Mouse (Mus musculus) embryonic facial prominence, embryonic 11.5 days (tissue): ENCODE measurements around the gene Ccdc28b. TPM values are rescaled to one million over a fixed set of nuclear protein-coding genes. Genes with fewer than 3 reads are reported as not detected.

ENCODE experiments used
- ATAC-seq: fragments of 200-750 bp; cut with Nextera tagmentation; replicated peaks from 2 replicates; pipeline ENCODE4 v1.8.0; 2017; ENCODE audit warnings: low read depth; ENCODE audit not compliant: insufficient number of reproducible peaks, low FRiP score, low TSS enrichment
- DNase-seq: peaks from one replicate; pipeline ENCODE4 v3.0.0-alpha.2; 2015; ENCODE audit warnings: low spot score
- H3K27ac ChIP-seq: fragments of 300-500 bp; sonication (generic); replicated peaks from 2 replicates; pipeline ENCODE4 v1.5.1; 2014; ENCODE audit warnings: mild to moderate bottlenecking, low read depth, low read length, control low read depth
- H3K27me3 ChIP-seq: fragments of 300-500 bp; sonication (generic); 2 replicates; pipeline ENCODE4 v1.6.1; 2014; ENCODE audit warnings: mild to moderate bottlenecking, low read length, moderate library complexity, mixed read lengths; ENCODE audit not compliant: control insufficient read depth, insufficient read depth
- H3K36me3 ChIP-seq: fragments of 300-500 bp; sonication (generic); replicated peaks from 2 replicates; pipeline ENCODE4 v1.6.1; 2014; ENCODE audit warnings: low read depth, mild to moderate bottlenecking, low read length, moderate library complexity, mixed read lengths; ENCODE audit not compliant: control insufficient read depth, insufficient read depth
- H3K4me1 ChIP-seq: fragments of 300-500 bp; sonication (generic); 2 replicates; pipeline ENCODE4 v1.6.1; 2014; ENCODE audit warnings: low read length, mixed read lengths; ENCODE audit not compliant: control insufficient read depth, insufficient read depth
- H3K4me2 ChIP-seq: fragments of 300-500 bp; sonication (generic); 2 replicates; pipeline ENCODE4 v1.6.1; 2014; ENCODE audit warnings: low read depth, mild to moderate bottlenecking, control low read depth, low read length, moderate library complexity
- H3K4me3 ChIP-seq: fragments of 300-500 bp; sonication (generic); 2 replicates; pipeline ENCODE4 v1.5.1; 2014; ENCODE audit warnings: low read depth, low read length, control low read depth
- H3K9ac ChIP-seq: fragments of 300-500 bp; sonication (generic); replicated peaks from 2 replicates; pipeline ENCODE4 v1.6.1; 2014; ENCODE audit warnings: mild to moderate bottlenecking, control low read depth, low read length
- H3K9me3 ChIP-seq: fragments of 300-500 bp; sonication (generic); replicated peaks from 2 replicates; pipeline ENCODE4 v1.6.1; 2016; ENCODE audit warnings: mild to moderate bottlenecking, low read length, inconsistent platforms, mixed read lengths; ENCODE audit not compliant: control insufficient read depth
- WGBS: fragments of 180-500 bp; shearing (Covaris S2); extraction: QIAGEN DNeasy Blood & Tissue Kit; methylation state at CpG from one replicate; pipeline ENCODE4 v1.1.7; 2014; 5-methylcytosine and 5-hydroxymethylcytosine counted together
- polyA plus RNA-seq: library from polyadenylated mRNA; unstranded; fragments of >200 nt; fragmentation: Nextera tagmentation; extraction: Ambion mirVana; gene quantifications from 2 replicates; pipeline ENCODE4 v1.2.1, GENCODE M21; 2014

Gene Ccdc28b
- 55.8 and 58.8 TPM in 2 replicates for polyA plus RNA-seq

DNA sequence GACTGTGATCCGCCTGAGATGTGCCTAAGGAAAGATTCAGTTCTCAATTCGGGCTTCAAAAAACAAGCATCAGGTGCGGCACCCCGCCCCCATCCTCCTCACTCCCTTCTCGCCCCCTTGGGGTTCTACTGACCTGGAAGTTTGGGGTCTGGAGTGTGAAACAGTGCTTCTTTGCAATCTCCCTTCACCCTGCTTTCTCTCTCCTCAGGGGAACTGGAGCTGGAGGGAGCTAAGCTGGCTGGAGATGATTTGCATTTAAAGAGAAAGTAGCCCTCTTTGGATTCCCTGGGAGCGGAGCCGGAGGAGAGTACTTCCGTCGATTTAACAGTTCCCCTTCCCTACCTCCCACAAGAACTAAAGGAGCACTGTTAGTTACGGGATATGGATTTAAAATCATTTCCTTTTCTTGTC is at the start of gene Ccdc28b:
Gene Ccdc28b (minus strand): TSS at position 267 of the 411 bp plus-strand sequence.
- H3K27me3 ChIP-seq = no peaks in the 10 kb centered on the region
- H3K9ac ChIP-seq = peak within 1 kb of the TSS; percentile 81
- ATAC-seq (no peak), DNase-seq (peak; percentile 69)
- peaks cover 11% of the 10 kb centered on the region for H3K36me3 ChIP-seq
- peak within 1 kb of the TSS; percentile 71 for H3K27ac ChIP-seq
- peaks cover 4% of the 10 kb centered on the region; the same call in 1 of the 2 replicates for H3K4me1 ChIP-seq
- 1% methylated on average over 10 of the region's 10 CpGs for WGBS
- H3K4me2 ChIP-seq = peak within 1 kb of the TSS; percentile 73
- H3K9me3 ChIP-seq = no peaks in the 10 kb centered on the region
- peak within 1 kb of the TSS; percentile 61 for H3K4me3 ChIP-seq

DNA sequence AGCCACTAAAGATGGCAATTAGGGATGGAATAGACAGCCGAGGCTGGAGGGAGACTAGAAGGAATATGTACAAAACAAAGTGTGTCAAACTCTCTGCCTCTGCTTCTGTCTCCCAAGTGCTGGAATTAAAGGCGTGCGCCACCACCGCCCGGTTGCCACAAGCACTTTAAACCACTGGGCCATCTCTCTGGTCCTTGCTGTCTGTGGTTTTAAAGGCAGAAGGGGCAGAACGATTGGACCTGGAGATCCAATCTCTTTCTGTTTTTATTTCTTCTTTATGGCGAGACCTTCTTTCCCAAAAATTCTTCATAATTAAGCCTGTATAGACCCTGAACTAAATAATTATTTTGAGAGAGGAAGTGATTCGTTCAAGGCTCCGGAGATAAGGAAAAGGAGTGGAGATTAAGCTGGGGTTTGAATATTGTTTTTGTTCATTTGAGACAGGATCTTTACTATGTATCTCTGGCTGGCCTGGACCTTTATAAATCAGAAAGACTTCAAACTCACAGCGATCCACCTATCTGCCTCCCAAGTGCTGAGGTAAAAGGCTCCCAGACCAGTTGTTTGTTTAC is 49.2 kb upstream of the Ccdc28b start:
- H3K9ac ChIP-seq = 0 out of 2 replicates have a peak overlapping the region, but pooled peaks have one; percentile 8
- DNase-seq (no peak), ATAC-seq (no peak)
- no peaks in the 10 kb centered on the region; the same call in 1 of the 2 replicates for H3K36me3 ChIP-seq
- 8% methylated on average over 10 of the region's 10 CpGs for WGBS
- no peak overlapping the region for H3K27ac ChIP-seq
- H3K4me1 ChIP-seq = no peaks in the 10 kb centered on the region
- no peaks in the 10 kb centered on the region for H3K27me3 ChIP-seq
- peak overlapping the region; percentile 83 for H3K4me2 ChIP-seq
- H3K9me3 ChIP-seq = no peaks in the 10 kb centered on the region
- H3K4me3 ChIP-seq = peak overlapping the region; percentile 92

GRCm38 (mm10) chr4:129672083-129672877 is 48.5 kb upstream of the Ccdc28b start, which contains the start of gene Kpna6:
Gene Kpna6, minus strand, starts transcription at chr4:129672767.
- peak within 1 kb of the TSS; percentile 84 for H3K27ac ChIP-seq
- H3K4me1 ChIP-seq = no peaks in the 10 kb centered on the region
- H3K9me3 ChIP-seq = no peaks in the 10 kb centered on the region
- peak within 1 kb of the TSS; percentile 94 for H3K9ac ChIP-seq
- peak; percentile 87 for ATAC-seq
- peak; percentile 94 for DNase-seq
- peak within 1 kb of the TSS; percentile 92 for H3K4me3 ChIP-seq
- H3K4me2 ChIP-seq = peak within 1 kb of the TSS; percentile 83
- under 1% methylated on average over 65 of the region's 65 CpGs for WGBS
- H3K36me3 ChIP-seq = no peaks in the 10 kb centered on the region; the same call in 1 of the 2 replicates
- no peaks in the 10 kb centered on the region for H3K27me3 ChIP-seq

GRCm38 (mm10) chr4:129671491-129672082 is 47.8 kb upstream of the Ccdc28b start:
- Histone ChIP-seq H3K27ac (peak overlapping the region; percentile 84), H3K27me3 (no peaks in the 10 kb centered on the region), H3K36me3 (no peaks in the 10 kb centered on the region; the same call in 1 of the 2 replicates), H3K4me1 (no peaks in the 10 kb centered on the region), H3K9me3 (no peaks in the 10 kb centered on the region), H3K4me2 (peak overlapping the region; percentile 83), H3K4me3 (peak overlapping the region; percentile 92), H3K9ac (peak overlapping the region; percentile 94)
- WGBS = 8% methylated on average over 12 of the region's 12 CpGs
- DNase-seq (peak; percentile 84), ATAC-seq (no peak)

GRCm38 (mm10) chr4:129662255-129662813 is 38.6 kb upstream of the Ccdc28b start:
- H3K36me3 ChIP-seq = no peaks in the 10 kb centered on the region; the same call in 1 of the 2 replicates
- no peak overlapping the region for H3K9ac ChIP-seq
- H3K4me2 ChIP-seq = no peak overlapping the region
- WGBS = 81% methylated on average over 3 of the region's 3 CpGs
- H3K9me3 ChIP-seq = no peaks in the 10 kb centered on the region
- H3K27ac ChIP-seq = no peak overlapping the region
- DNase-seq = no peak
- no peaks in the 10 kb centered on the region for H3K27me3 ChIP-seq
- no peak overlapping the region for H3K4me3 ChIP-seq
- no peaks in the 10 kb centered on the region for H3K4me1 ChIP-seq
- ATAC-seq = no peak

- Histone ChIP-seq H3K9me3 (no peaks in the 10 kb centered on the region), H3K9ac (no peak overlapping the region), H3K36me3 (no peaks in the 10 kb centered on the region; the same call in none of the 2 replicates), H3K27ac (no peak overlapping the region), H3K27me3 (no peaks in the 10 kb centered on the region), H3K4me2 (no peak overlapping the region), H3K4me1 (no peaks in the 10 kb centered on the region), H3K4me3 (no peak overlapping the region)
- ATAC-seq = no peak
- WGBS = 98% methylated on average over 3 of the region's 3 CpGs
- DNase-seq = no peak
These were observed 37.8 kb upstream of the Ccdc28b start for GRCm38 (mm10) chr4:129661584-129661983.

DNA sequence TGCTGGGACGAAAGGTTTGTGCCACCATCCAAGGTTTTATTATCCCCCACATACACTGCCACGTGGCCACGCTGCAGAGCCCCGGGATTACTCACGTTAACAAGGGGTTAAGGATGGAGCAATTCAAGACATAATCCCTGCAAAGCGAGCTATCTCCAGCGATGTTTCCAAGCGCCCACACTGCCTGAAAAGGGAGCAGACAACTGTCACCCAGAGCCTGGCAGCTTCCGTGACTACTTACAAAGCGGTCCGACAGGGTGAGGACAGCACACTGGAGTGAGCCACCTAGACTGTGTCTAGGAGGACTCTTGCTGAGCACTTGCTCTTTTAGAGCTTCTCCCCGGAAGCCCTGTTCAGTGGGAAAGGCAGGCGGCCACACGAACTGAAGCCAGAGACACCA is 31.0 kb upstream of the Ccdc28b start:
- H3K4me2 ChIP-seq = no peak overlapping the region
- no peak overlapping the region for H3K4me3 ChIP-seq
- H3K27ac ChIP-seq = no peak overlapping the region
- no peaks in the 10 kb centered on the region for H3K27me3 ChIP-seq
- no peak for ATAC-seq
- H3K36me3 ChIP-seq = peaks cover 9% of the 10 kb centered on the region
- H3K9me3 ChIP-seq = no peaks in the 10 kb centered on the region
- 93% methylated on average over 14 of the region's 14 CpGs for WGBS
- no peaks in the 10 kb centered on the region for H3K4me1 ChIP-seq
- H3K9ac ChIP-seq = no peak overlapping the region
- no peak for DNase-seq
